Mouse (Mus musculus): ENCODE results near the gene Fxyd3. TPM values are rescaled to one million over a fixed set of nuclear protein-coding genes. Genes with fewer than 3 reads are reported as not detected.

Gene Fxyd3
- polyA plus RNA-seq, 1 experiment: not detected

DNA sequence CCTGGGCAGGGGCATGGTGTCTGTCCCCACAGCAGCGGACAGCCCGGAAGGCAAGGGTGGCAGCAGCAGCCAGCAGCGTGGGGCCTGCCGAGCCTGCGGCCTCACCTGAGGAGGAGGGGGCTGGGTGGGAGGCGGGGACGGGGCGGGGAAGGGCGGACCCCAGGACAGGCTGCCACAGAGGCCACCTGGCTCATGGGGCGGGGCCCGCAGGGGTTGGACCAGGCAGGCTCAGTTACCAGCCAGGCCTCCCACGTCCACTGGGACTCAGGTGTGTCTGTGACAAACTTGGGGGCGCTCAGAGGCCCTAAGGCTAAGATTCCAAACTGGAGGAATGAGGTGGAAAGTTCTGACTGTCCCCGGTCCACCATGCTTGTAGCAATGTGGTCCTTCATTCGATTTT, 38.7 kb upstream of the Fxyd3 start, which contains the start of gene Hpn:
Gene Hpn, minus strand, starts transcription at position 109 of the 400 bp plus-strand sequence.
- no peak within 1 kb of the TSS for H3K27ac ChIP-seq (ENCODE audit: insufficient read depth, low read length)
- no peaks in the 10 kb centered on the region for H3K4me1 ChIP-seq (ENCODE audit: control insufficient read depth, insufficient read depth, low read length)
- TF ChIP-seq CTCF (IDR thresholded peaks at IDR 0.05; ENCODE audit: borderline replicate concordance, insufficient read depth, low read length): no peak
- no peak for TF ChIP-seq POLR2A (IDR thresholded peaks at IDR 0.05; ENCODE audit: low read depth, low read length)
- H3K4me3 ChIP-seq (ENCODE audit: insufficient read depth, low read length): no peak within 1 kb of the TSS

DNA sequence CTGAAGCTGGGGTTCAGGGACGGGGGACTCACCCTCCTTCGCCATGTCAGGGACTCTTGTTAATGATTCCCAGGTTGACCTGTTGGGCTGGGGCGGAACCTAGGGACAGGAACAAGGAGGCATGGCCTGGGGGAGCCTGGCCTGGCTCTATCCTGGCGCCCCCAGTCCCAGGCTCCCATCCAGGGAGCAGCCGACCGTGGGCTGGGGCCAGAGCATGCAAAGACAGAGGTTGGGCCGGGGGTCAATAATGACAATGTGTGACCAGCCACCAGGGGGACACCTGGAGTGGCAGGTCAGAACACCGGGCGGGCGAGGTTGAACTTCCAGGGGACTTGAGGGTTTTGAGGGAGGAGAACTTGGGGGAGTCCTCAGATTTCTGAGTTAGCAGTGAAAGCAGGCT, 38.1 kb upstream of the Fxyd3 start:
- H3K4me1 ChIP-seq (ENCODE audit: control insufficient read depth, insufficient read depth, low read length): no peaks in the 10 kb centered on the region
- TF ChIP-seq POLR2A (IDR thresholded peaks at IDR 0.05; ENCODE audit: low read depth, low read length) (no peak), CTCF (IDR thresholded peaks at IDR 0.05; ENCODE audit: borderline replicate concordance, insufficient read depth, low read length) (no peak)
- no peak overlapping the region for H3K4me3 ChIP-seq (ENCODE audit: insufficient read depth, low read length)
- H3K27ac ChIP-seq (ENCODE audit: insufficient read depth, low read length): no peak overlapping the region

DNA sequence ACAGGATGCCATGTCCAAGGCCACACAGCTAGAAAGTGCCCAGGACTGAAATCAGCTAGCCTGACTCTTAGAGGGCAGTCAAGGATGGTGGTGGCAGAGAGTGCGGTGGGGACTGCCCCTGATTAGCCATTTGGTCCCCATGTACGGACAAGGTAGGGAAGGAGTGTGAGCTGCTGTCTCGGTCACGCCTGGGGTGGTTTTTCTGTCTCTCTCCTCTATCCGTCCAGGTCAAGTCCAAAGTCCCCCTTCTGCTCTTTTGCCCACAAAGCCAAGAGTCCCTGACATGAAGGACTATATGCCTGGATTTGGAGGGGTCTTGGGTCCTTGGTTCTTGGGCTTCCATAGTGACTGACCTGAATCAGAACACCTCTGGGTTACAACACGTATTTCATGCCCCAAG, 37.3 kb upstream of the Fxyd3 start:
- no peaks in the 10 kb centered on the region for H3K4me1 ChIP-seq (ENCODE audit: control insufficient read depth, insufficient read depth, low read length)
- no peak overlapping the region for H3K27ac ChIP-seq (ENCODE audit: insufficient read depth, low read length)
- no peak overlapping the region for H3K4me3 ChIP-seq (ENCODE audit: insufficient read depth, low read length)
- TF ChIP-seq POLR2A (IDR thresholded peaks at IDR 0.05; ENCODE audit: low read depth, low read length): no peak

DNA sequence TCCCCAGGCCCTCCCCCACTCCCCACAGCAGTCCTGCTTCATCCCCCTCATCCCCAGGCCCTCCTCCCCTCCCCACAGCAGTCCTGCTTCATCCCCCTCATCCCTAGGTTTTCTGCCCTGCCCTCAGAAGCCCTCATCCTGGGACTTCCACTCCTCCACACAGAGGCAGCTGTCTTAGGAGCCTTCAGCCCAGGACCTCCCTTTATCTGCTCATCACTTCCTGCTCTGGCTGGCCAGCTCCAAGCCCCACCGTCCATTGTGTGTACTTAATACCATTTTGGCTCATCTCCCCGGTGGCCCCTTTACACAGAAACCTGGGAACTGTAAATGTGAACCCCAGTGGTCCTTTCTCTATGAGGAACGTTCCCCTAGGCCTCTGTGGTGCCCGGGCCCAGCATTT, 35.5 kb upstream of the Fxyd3 start:
- Histone ChIP-seq H3K27ac (ENCODE audit: insufficient read depth, low read length) (no peak overlapping the region), H3K4me3 (ENCODE audit: insufficient read depth, low read length) (no peak overlapping the region), H3K4me1 (ENCODE audit: control insufficient read depth, insufficient read depth, low read length) (no peaks in the 10 kb centered on the region)
- TF ChIP-seq POLR2A (IDR thresholded peaks at IDR 0.05; ENCODE audit: low read depth, low read length): no peak
- no peak for TF ChIP-seq CTCF (IDR thresholded peaks at IDR 0.05; ENCODE audit: borderline replicate concordance, insufficient read depth, low read length)

DNA sequence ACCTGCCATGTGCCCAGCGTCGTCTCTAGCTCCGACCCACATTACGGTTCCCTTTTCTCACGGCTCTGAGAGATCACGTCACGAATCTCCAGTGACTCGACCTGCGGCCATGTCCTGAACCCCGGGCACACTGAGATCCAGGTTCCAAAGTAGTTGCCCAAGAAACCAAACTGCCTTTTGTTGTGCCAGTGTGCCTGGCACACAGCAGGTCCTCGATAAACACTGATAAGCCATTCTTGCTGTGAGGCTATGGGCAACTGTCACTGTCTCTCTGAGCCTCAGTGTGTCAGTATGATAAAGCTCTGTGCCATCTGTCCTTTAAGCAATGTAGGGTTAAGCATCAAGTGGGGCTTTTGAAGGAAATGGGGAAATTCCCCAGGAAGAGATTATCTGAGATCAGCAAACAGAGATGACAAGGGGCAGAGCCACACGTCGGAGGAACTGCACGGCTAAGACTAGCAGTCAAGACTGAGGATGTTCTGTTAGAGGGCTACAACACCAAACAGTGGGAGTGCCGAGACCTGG, 34.4 kb upstream of the Fxyd3 start:
- Histone ChIP-seq H3K4me1 (ENCODE audit: control insufficient read depth, insufficient read depth, low read length) (no peaks in the 10 kb centered on the region), H3K4me3 (ENCODE audit: insufficient read depth, low read length) (no peak overlapping the region), H3K27ac (ENCODE audit: insufficient read depth, low read length) (no peak overlapping the region)
- TF ChIP-seq POLR2A (IDR thresholded peaks at IDR 0.05; ENCODE audit: low read depth, low read length) (no peak), CTCF (IDR thresholded peaks at IDR 0.05; ENCODE audit: borderline replicate concordance, insufficient read depth, low read length) (no peak)

DNA sequence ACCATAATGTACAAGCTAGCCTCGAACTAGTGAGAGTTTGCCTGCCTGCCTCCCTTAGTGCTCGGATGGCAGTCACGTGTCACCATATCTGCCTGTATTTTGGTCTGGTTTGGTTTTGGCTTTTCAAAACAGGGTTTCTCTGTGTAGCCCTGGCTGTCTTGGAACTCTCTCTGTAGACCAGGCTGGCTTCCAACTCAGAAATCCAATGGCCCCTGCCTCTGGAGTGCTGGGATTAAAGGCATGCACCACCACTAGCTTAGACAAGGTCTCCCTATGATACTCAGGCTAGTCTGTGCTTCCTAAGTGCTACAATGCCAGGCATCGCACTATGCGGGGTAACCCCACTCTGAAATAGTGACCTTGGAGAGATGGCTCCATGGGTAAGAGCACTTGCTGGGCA, 33.3 kb upstream of the Fxyd3 start:
- TF ChIP-seq CTCF (IDR thresholded peaks at IDR 0.05; ENCODE audit: borderline replicate concordance, insufficient read depth, low read length) (no peak), POLR2A (IDR thresholded peaks at IDR 0.05; ENCODE audit: low read depth, low read length) (no peak)
- Histone ChIP-seq H3K27ac (ENCODE audit: insufficient read depth, low read length) (no peak overlapping the region), H3K4me1 (ENCODE audit: control insufficient read depth, insufficient read depth, low read length) (no peaks in the 10 kb centered on the region), H3K4me3 (ENCODE audit: insufficient read depth, low read length) (no peak overlapping the region)

DNA sequence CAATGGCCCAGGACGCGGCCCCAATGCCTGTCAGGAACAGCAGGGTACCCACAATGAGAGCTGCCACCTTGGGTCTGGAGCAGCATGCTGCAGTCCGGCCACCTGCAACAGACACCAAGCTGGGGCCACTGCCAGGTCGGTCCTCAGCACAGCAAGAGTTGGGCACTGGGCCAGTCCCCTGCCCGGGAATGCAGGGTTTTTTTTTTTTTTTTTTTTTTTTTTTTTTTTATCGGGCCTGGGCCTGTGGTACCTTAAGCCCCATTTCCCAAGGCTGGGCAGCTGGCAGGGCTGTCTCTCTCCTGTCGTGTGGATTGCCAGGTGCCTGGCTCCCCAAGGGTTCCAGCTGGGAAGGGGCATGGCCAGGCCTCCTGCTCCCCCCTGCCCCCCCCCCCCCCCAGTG, 32.6 kb upstream of the Fxyd3 start:
- Histone ChIP-seq H3K27ac (ENCODE audit: insufficient read depth, low read length) (no peak overlapping the region), H3K4me3 (ENCODE audit: insufficient read depth, low read length) (no peak overlapping the region), H3K4me1 (ENCODE audit: control insufficient read depth, insufficient read depth, low read length) (no peaks in the 10 kb centered on the region)
- no peak for TF ChIP-seq CTCF (IDR thresholded peaks at IDR 0.05; ENCODE audit: borderline replicate concordance, insufficient read depth, low read length)
- no peak for TF ChIP-seq POLR2A (IDR thresholded peaks at IDR 0.05; ENCODE audit: low read depth, low read length)

DNA sequence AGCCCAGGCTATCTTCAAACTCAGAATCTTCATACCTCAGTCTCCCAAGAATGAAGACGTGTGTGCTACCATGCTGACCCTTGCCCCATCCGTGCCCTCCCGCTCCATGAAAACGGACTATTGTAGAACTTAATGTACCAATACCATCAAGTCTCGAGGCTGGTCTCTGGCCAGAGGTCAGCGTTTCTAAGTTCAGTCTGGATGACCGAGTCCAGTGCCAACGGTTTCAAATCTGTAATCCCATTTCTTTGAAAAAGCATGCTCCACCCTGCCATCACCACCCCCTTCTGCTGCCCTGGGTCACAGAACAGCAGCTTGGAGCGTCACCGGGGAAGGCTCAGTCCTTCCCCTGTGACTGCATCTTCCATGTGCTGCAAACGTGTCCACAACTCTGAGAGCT, 31.3 kb upstream of the Fxyd3 start:
- no peak overlapping the region for H3K27ac ChIP-seq (ENCODE audit: insufficient read depth, low read length)
- TF ChIP-seq CTCF (IDR thresholded peaks at IDR 0.05; ENCODE audit: borderline replicate concordance, insufficient read depth, low read length) (no peak), POLR2A (IDR thresholded peaks at IDR 0.05; ENCODE audit: low read depth, low read length) (no peak)
- H3K4me3 ChIP-seq (ENCODE audit: insufficient read depth, low read length): no peak overlapping the region
- H3K4me1 ChIP-seq (ENCODE audit: control insufficient read depth, insufficient read depth, low read length): no peaks in the 10 kb centered on the region

DNA sequence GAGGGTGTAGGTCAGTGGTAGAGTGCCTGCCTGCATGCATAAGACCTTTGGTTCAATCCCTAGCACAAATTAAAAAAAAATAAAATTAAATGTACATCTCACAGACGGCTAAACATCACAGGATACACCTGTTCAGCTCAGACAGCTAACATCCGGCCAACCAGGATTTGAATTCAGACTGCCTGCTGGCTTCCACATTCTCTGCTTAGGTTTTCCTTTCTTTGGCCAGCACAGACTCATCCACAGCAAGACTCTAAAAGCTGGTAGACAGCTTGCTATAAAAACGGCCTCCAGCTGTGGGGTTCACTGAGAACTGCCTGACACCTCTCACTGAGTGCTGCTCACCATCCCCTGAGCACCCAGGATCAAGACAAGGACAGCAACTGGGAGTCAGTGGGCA, 29.7 kb upstream of the Fxyd3 start:
- no peaks in the 10 kb centered on the region for H3K4me1 ChIP-seq (ENCODE audit: control insufficient read depth, insufficient read depth, low read length)
- no peak overlapping the region for H3K27ac ChIP-seq (ENCODE audit: insufficient read depth, low read length)
- no peak overlapping the region for H3K4me3 ChIP-seq (ENCODE audit: insufficient read depth, low read length)
- TF ChIP-seq POLR2A (IDR thresholded peaks at IDR 0.05; ENCODE audit: low read depth, low read length) (no peak), CTCF (IDR thresholded peaks at IDR 0.05; ENCODE audit: borderline replicate concordance, insufficient read depth, low read length) (no peak)

DNA sequence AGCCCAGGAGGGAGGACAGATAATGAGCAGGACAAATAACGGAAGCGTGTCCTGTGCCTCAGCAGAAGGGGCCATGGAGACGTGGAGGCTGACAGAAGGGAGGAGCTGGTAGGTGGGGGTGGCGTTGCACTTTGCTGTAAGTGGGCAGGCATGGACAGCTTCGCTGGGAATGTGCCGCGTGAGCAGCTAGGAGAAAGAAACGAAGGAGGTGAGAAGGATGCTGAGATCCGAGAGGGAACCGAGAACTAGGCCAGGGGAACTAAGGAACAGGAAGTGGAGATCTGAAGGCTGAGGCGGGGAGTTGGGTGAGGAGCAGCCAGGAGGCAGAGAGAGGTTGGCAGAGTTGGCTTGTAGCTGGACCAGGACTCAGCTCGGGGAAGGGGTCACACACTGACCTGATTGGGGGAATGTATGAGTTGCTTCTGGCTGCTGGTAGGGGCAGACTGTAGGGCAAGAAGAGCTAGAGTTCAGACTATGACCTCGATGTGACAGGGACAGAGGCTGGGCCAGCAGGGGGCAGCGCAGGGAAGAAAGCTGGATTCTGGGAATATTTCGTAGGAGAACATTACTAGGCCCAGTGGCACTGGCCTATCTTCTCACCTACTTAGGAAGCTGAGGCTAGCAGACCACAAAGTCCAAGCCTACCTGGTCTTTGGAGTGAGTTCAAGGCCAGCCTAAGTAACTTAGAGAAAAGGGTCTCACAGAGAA, 28.7 kb upstream of the Fxyd3 start:
- TF ChIP-seq CTCF (IDR thresholded peaks at IDR 0.05; ENCODE audit: borderline replicate concordance, insufficient read depth, low read length) (peak; percentile 59; the same call in 1 of the 2 replicates), POLR2A (IDR thresholded peaks at IDR 0.05; ENCODE audit: low read depth, low read length) (no peak)
- Histone ChIP-seq H3K4me3 (ENCODE audit: insufficient read depth, low read length) (no peak overlapping the region), H3K4me1 (ENCODE audit: control insufficient read depth, insufficient read depth, low read length) (no peaks in the 10 kb centered on the region), H3K27ac (ENCODE audit: insufficient read depth, low read length) (no peak overlapping the region)
